Mouse (Mus musculus): ENCODE measurements around the gene Mrrf. TPM values are rescaled to one million over a fixed set of nuclear protein-coding genes. Genes with fewer than 3 reads are reported as not detected.

The Mrrf gene
- 23.0 and 27.1 TPM in 2 replicates for polyA plus RNA-seq (2016; fragmentation: Nextera tagmentation; extraction: Ambion mirVana)

- H3K27ac ChIP-seq: peak within 1 kb of the TSS; percentile 94
- H3K4me3 ChIP-seq: peak within 1 kb of the TSS; percentile 82
- no peaks in the 10 kb centered on the region for H3K27me3 ChIP-seq (ENCODE audit: low read depth, poor library complexity, severe bottlenecking)
- no peaks in the 10 kb centered on the region for H3K9me3 ChIP-seq (replicated peaks)
- WGBS: under 1% methylated on average over 50 of the region's 50 CpGs
- peaks cover 13% of the 10 kb centered on the region for H3K4me1 ChIP-seq
- peak; percentile 96 for DNase-seq (ENCODE audit: low spot score)
- H3K36me3 ChIP-seq: peaks cover 34% of the 10 kb centered on the region
Measured at GRCm38 (mm10) chr2:36136300-36136941, at the start of gene Mrrf, which contains the start of gene Rbm18. Gene Mrrf, plus strand, starts transcription at chr2:36136389. Gene Rbm18, minus strand, starts transcription at chr2:36136773.

- H3K4me3 ChIP-seq: no peak overlapping the region
- WGBS: 58% methylated on average over 3 of the region's 3 CpGs
- H3K9me3 ChIP-seq (replicated peaks): no peaks in the 10 kb centered on the region
- no peak for DNase-seq (ENCODE audit: low spot score)
- no peaks in the 10 kb centered on the region for H3K36me3 ChIP-seq
- H3K27me3 ChIP-seq (ENCODE audit: low read depth, poor library complexity, severe bottlenecking): peaks cover 97% of the 10 kb centered on the region
- no peak overlapping the region for H3K27ac ChIP-seq
- peaks cover 19% of the 10 kb centered on the region for H3K4me1 ChIP-seq
Measured at GRCm38 (mm10) chr2:36089190-36089589, 47.0 kb upstream of the Mrrf start.

- Histone ChIP-seq H3K27me3 (ENCODE audit: low read depth, poor library complexity, severe bottlenecking) (peaks cover 100% of the 10 kb centered on the region), H3K36me3 (no peaks in the 10 kb centered on the region), H3K4me3 (peak overlapping the region; percentile 56), H3K4me1 (peaks cover 20% of the 10 kb centered on the region), H3K9me3 (replicated peaks) (no peaks in the 10 kb centered on the region), H3K27ac (no peak overlapping the region)
- peak; percentile 93 for DNase-seq (ENCODE audit: low spot score)
- WGBS: 1% methylated on average over 70 of the region's 70 CpGs
Measured at GRCm38 (mm10) chr2:36090853-36091741, 45.1 kb upstream of the Mrrf start.

GRCm38 (mm10) chr2:36092748-36093147 is 43.4 kb upstream of the Mrrf start:
- no peak overlapping the region for H3K27ac ChIP-seq
- no peak overlapping the region for H3K4me3 ChIP-seq
- WGBS: under 1% methylated on average over 4 of the region's 4 CpGs
- DNase-seq (ENCODE audit: low spot score): peak; percentile 38
- H3K27me3 ChIP-seq (ENCODE audit: low read depth, poor library complexity, severe bottlenecking): peaks cover 100% of the 10 kb centered on the region
- H3K36me3 ChIP-seq: no peaks in the 10 kb centered on the region
- H3K4me1 ChIP-seq: peaks cover 20% of the 10 kb centered on the region
- no peaks in the 10 kb centered on the region for H3K9me3 ChIP-seq (replicated peaks)

- Histone ChIP-seq H3K27ac (no peak overlapping the region), H3K36me3 (no peaks in the 10 kb centered on the region), H3K4me1 (peaks cover 20% of the 10 kb centered on the region), H3K27me3 (ENCODE audit: low read depth, poor library complexity, severe bottlenecking) (peaks cover 100% of the 10 kb centered on the region), H3K9me3 (replicated peaks) (no peaks in the 10 kb centered on the region), H3K4me3 (no peak overlapping the region)
- 14% methylated on average over 7 of the region's 7 CpGs for WGBS
- DNase-seq (ENCODE audit: low spot score): no peak
Measured at GRCm38 (mm10) chr2:36093301-36093700, 42.9 kb upstream of the Mrrf start.

GRCm38 (mm10) chr2:36093914-36094475 is 42.2 kb upstream of the Mrrf start:
- H3K4me1 ChIP-seq: peaks cover 20% of the 10 kb centered on the region
- H3K4me3 ChIP-seq: no peak overlapping the region
- 3% methylated on average over 31 of the region's 31 CpGs for WGBS
- no peaks in the 10 kb centered on the region for H3K9me3 ChIP-seq (replicated peaks)
- H3K27me3 ChIP-seq (ENCODE audit: low read depth, poor library complexity, severe bottlenecking): peaks cover 100% of the 10 kb centered on the region
- no peak overlapping the region for H3K27ac ChIP-seq
- H3K36me3 ChIP-seq: no peaks in the 10 kb centered on the region
- peak; percentile 55 for DNase-seq (ENCODE audit: low spot score)

GRCm38 (mm10) chr2:36097129-36097815 is 38.9 kb upstream of the Mrrf start:
- H3K27ac ChIP-seq: no peak overlapping the region
- H3K9me3 ChIP-seq (replicated peaks): no peaks in the 10 kb centered on the region
- peak; percentile 53 for DNase-seq (ENCODE audit: low spot score)
- no peaks in the 10 kb centered on the region for H3K36me3 ChIP-seq
- peaks cover 100% of the 10 kb centered on the region for H3K27me3 ChIP-seq (ENCODE audit: low read depth, poor library complexity, severe bottlenecking)
- WGBS: 4% methylated on average over 18 of the region's 18 CpGs
- H3K4me3 ChIP-seq: no peak overlapping the region
- H3K4me1 ChIP-seq: peaks cover 19% of the 10 kb centered on the region

GRCm38 (mm10) chr2:36098021-36098420 is 38.2 kb upstream of the Mrrf start:
- Histone ChIP-seq H3K27ac (no peak overlapping the region), H3K9me3 (replicated peaks) (no peaks in the 10 kb centered on the region), H3K36me3 (no peaks in the 10 kb centered on the region), H3K4me1 (peaks cover 27% of the 10 kb centered on the region), H3K27me3 (ENCODE audit: low read depth, poor library complexity, severe bottlenecking) (peaks cover 100% of the 10 kb centered on the region), H3K4me3 (no peak overlapping the region)
- 4% methylated on average over 5 of the region's 5 CpGs for WGBS
- DNase-seq (ENCODE audit: low spot score): no peak

GRCm38 (mm10) chr2:36099739-36100138 is 36.5 kb upstream of the Mrrf start:
- Histone ChIP-seq H3K9me3 (replicated peaks) (no peaks in the 10 kb centered on the region), H3K36me3 (no peaks in the 10 kb centered on the region), H3K27ac (no peak overlapping the region), H3K4me3 (no peak overlapping the region), H3K27me3 (ENCODE audit: low read depth, poor library complexity, severe bottlenecking) (peaks cover 100% of the 10 kb centered on the region), H3K4me1 (peaks cover 37% of the 10 kb centered on the region)
- no peak for DNase-seq (ENCODE audit: low spot score)
- 4% methylated on average over 6 of the region's 6 CpGs for whole genome bisulfite sequencing

GRCm38 (mm10) chr2:36101866-36102558 is 34.2 kb upstream of the Mrrf start:
- H3K4me3 ChIP-seq: peak overlapping the region; percentile 51
- WGBS: 1% methylated on average over 28 of the region's 28 CpGs
- no peaks in the 10 kb centered on the region for H3K36me3 ChIP-seq
- H3K4me1 ChIP-seq: peaks cover 47% of the 10 kb centered on the region
- no peak overlapping the region for H3K27ac ChIP-seq
- peak; percentile 60 for DNase-seq (ENCODE audit: low spot score)
- H3K9me3 ChIP-seq (replicated peaks): no peaks in the 10 kb centered on the region
- H3K27me3 ChIP-seq (ENCODE audit: low read depth, poor library complexity, severe bottlenecking): peaks cover 100% of the 10 kb centered on the region

- H3K4me1 ChIP-seq: peaks cover 47% of the 10 kb centered on the region
- WGBS: under 1% methylated on average over 21 of the region's 21 CpGs
- DNase-seq (ENCODE audit: low spot score): peak; percentile 73
- H3K27me3 ChIP-seq (ENCODE audit: low read depth, poor library complexity, severe bottlenecking): peaks cover 100% of the 10 kb centered on the region
- no peaks in the 10 kb centered on the region for H3K36me3 ChIP-seq
- peak overlapping the region; percentile 51 for H3K4me3 ChIP-seq
- no peaks in the 10 kb centered on the region for H3K9me3 ChIP-seq (replicated peaks)
- H3K27ac ChIP-seq: no peak overlapping the region
Measured at GRCm38 (mm10) chr2:36102559-36102946, 33.6 kb upstream of the Mrrf start.

- DNase-seq (ENCODE audit: low spot score): peak; percentile 53
- Histone ChIP-seq H3K27ac (no peak overlapping the region), H3K9me3 (replicated peaks) (no peaks in the 10 kb centered on the region), H3K27me3 (ENCODE audit: low read depth, poor library complexity, severe bottlenecking) (peaks cover 100% of the 10 kb centered on the region), H3K4me1 (peaks cover 47% of the 10 kb centered on the region), H3K36me3 (no peaks in the 10 kb centered on the region), H3K4me3 (peak overlapping the region; percentile 51)
- under 1% methylated on average over 21 of the region's 21 CpGs for WGBS
Measured at GRCm38 (mm10) chr2:36103069-36103554, 33.1 kb upstream of the Mrrf start.
